Mouse (Mus musculus): Measurements from ENCODE around the gene Car2. TPM values are rescaled to one million over a fixed set of nuclear protein-coding genes. Genes with fewer than 3 reads are reported as not detected.
A peak's percentile ranks its signal among the peaks of the same experiment; 100 is the strongest.

The Car2 gene
- total RNA-seq, 2 experiments from 2014 or later = 92.6 to 97.8 TPM

DNA sequence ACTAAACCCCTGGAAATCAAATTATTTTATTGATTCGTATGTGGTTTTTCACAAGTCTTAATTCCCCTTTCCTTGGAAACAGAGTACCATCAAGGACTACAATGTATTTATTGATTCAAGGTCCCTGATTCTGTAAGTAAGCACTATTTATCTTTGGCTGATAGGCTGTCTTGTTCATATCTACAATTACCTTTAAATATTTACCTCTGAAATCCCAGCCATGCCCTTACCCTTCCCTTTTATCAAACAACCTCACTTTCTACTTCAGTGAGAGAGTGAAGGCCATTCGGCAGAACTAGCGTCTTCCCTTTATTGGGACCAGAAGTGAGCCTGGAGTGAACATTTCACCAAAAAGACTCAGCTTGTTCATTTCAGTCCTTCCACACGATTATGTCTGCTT lies 27.7 kb downstream of the Car2 start:
- no peak for DNase-seq (ENCODE audit: low spot score in 2 of 2)
- intact Hi-C loops (cut with DNase I) = no loop called here

DNA sequence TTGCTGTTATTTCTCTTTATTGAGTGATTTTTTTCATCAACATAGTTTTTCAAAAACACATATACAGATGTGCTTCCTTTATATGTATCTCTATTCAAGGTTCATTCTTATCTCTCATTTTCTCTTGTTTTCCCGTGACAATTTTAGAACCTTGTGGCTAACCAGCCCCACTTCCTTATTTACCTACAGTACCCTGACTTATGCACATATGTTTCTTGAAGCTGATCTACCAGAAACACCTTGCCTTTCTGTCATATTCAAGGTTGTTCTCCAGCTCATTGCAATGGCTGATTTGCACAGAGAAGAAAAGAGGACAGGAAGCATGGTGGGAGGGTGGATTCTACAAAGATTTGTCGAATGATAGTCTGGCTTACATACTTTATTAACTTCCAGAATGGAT lies 29.3 kb downstream of the Car2 start:
- DNase-seq (ENCODE audit: low spot score in 2 of 2) = no peak
- intact Hi-C loops (cut with DNase I) = no loop called here

DNA sequence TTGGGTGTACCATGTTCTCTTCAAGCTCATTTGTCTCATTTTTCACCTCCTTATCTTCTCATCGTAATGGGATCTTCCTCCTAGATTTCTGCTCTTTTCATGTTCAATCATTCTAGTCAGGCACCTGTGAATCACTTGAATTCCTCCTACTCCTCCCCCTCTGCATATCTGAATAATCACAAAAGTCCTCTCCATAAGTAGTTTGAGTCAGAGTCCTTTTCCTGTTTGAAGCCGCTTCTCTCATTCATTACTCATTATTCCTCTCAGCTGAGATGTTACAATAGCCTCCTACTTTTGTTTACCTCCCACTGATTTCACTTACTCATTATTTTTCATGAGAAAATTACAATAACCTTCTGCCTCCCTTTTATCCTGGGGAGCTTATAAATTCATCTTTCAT lies 31.2 kb downstream of the Car2 start:
- peak in 1 of 2 experiments; percentile 2 for DNase-seq (ENCODE audit: low spot score in 2 of 2)
- intact Hi-C loops (cut with DNase I) = no loop called here

DNA sequence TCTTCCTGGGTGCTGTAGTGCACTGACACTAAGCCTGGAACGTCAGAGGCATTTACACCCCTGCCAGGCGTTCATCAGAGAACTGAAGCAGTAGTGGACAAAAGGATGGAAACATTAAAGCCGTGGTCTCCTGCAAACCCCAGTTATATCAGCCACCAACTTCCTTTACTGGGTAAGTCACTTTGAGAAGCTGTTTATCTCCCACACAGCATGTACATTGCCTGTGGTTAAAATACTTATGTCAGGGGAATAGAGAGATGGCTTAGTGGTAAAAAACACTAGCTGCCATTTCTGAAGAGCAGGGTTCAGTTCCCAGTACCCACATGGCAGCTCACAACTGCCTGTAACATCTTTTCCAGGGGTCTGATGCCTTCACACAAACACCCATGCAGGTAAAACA lies 58.6 kb downstream of the Car2 start:
- intact Hi-C loops (cut with DNase I) = no loop called here
- DNase-seq (ENCODE audit: low spot score in 2 of 2) = no peak

DNA sequence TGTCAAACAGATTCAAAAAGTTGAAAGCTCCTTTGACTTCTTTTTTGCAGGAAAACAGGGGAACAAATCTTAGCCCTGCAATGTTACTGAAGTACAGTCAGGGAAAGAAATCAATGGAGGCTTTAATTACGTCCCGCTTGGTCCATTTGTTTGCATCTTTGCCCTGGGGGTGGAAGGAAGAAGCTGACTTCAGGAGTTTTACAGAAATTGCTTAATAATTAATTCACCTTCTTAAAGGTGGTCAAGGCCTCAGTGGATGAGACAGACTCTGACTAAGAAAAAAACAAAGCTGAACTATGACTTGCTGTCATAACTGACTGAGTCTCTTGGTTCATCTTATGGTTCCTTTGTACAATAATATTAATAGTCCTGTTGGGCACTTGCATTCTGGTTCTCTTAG lies 59.6 kb downstream of the Car2 start:
- intact Hi-C loops (cut with DNase I) = no loop called here
- no peak for DNase-seq (ENCODE audit: low spot score in 2 of 2)

DNA sequence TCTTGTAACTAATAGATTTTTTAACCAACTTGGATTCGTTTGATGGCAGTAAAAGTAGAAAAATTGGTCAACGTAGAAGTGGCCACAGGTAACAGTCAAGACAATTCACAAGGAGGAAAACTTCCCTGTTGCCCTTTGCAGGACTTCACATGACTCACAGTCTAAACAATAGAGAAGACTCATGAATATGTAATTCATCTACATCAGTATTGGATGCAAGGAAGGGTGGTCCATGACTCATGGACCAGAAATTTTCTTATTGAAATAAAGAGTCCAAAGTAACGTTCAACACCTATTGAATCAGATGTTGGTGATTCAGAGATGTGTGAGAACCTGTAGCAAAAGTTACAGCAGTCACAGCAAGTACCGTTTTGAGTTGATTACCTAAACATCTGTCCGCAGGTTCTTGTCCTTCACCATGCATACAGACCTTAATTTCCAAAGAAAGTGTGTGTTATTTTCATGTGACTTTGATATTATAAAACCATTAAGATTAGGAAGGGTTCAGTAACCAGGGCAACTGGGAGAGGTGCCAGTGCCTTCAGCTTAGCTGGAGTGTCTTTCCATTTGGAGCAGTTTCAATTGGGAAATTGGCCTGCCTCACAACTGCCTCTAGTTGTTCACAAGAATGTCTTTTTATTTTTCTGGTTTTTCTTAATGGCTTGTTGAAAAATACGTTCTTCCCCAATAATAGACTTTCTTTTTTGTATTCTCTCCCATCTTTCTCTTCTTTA lies 62.2 kb downstream of the Car2 start:
- peak; percentile 12 to 30 for DNase-seq (ENCODE audit: low spot score in 2 of 2)

DNA sequence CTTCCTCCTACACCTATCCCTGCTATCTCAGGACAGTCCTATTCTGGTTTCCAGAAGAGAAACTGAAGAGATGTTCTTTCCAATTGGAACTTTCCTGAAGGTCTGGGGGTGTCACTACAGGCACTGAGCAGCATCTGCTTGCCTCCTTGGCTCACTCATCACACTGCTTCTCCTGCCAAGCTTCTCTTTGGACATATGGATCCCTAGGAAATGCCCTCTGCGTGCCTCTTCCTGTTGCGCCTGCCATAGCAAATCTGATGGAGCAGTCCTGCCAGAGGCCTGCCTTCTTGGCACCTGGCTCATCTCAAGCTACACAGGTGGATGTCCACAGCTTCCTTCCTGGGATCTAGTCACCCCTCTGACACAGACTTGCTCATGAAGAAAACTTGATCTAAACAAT lies 64.0 kb downstream of the Car2 start:
- DNase-seq (ENCODE audit: low spot score in 2 of 2) = peak in 1 of 2 experiments; percentile 14
- intact Hi-C loops (cut with DNase I) = no loop called here

More for the DNA sequence above, 62.2 kb downstream of the Car2 start:
- intact Hi-C loops (cut with DNase I) = no loop called here

Other genes with a start within 250 kb of the Car2 start
- gene Car13, start 244.5 kb upstream of the Car2 start, total RNA-seq (2021) = 1 to 10 TPM; 1.1 TPM
- gene Car1, start 77.9 kb upstream of the Car2 start, total RNA-seq (2021) = not detected
- 1 to 10 TPM; 1.1 TPM for gene Car3, start 22.8 kb upstream of the Car2 start, total RNA-seq (2021)